Comparison of ENCODE assay signal across 11 mouse cellular contexts in the genomic region with DNA sequence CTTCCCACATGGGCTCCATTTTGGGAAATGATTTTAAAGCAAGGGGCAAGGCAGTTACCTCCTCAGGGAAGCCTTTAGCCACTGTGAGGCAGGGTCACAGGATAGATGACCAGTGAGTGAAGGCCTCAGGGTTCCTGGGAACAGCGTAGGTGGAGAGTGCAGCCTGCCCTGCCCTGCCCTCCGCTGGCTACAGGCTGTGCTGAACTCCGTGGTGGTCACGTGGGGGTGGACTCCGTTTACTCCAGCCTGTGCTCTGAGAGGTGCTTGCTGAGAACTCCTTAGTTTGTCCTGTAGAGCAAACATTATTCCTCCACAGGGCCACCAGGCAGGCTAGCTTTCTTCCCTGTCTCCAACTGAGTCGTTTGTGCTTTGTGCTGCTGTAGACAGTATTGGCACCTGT. TPM values are rescaled to one million over a fixed set of nuclear protein-coding genes. Genes with fewer than 3 reads are reported as not detected.
A peak's percentile ranks its signal among the peaks of the same experiment; 100 is the strongest.
DNase-seq lines count a peak whose midpoint lies in the region; ATAC-seq and TF ChIP-seq lines count a peak whose summit lies in the region.
"Had no signal": no experiment of that assay in that cellular context is flagged by ENCODE, and none has a peak within 500 bp of the region (broad histone marks: within the 10 kb centered on the region; RNA-seq: fewer than 3 reads in every experiment).

No protein-coding gene starts in this region.

- H3K27ac ChIP-seq in midbrain, embryonic 13.5 days, result no peak overlapping the region
- no peak overlapping the region for H3K27ac ChIP-seq in midbrain, embryonic 16.5 days (ENCODE audit: low read length)
- H3K27ac ChIP-seq in stomach, postnatal 0 days (replicated peaks), result no peak overlapping the region
- H3K27ac ChIP-seq: forebrain, embryonic 10.5 days; hindbrain, embryonic 14.5 days had no signal

- peak; percentile 38; the same call in 1 of the 2 replicates for TF ChIP-seq POLR2A in lung, adult 2 months (IDR thresholded peaks at IDR 0.05; ENCODE audit: borderline replicate concordance, extremely low read depth, low read depth, low read length)

- H3K4me3 ChIP-seq in midbrain, embryonic 13.5 days (replicated peaks), result no peak overlapping the region
- H3K4me3 ChIP-seq in midbrain, embryonic 16.5 days (ENCODE audit: low read depth, low read length), result no peak overlapping the region
- peak overlapping the region; percentile 73 for H3K4me3 ChIP-seq in lung, adult 2 months (replicated peaks; ENCODE audit: extremely low read depth, low read depth, low read length)
- no peak overlapping the region for H3K4me3 ChIP-seq in stomach, postnatal 0 days (ENCODE audit: low read depth, low read length)

- no peak; the same call in 1 of the 2 replicates for TF ChIP-seq CTCF in lung, adult 2 months (IDR thresholded peaks at IDR 0.05; ENCODE audit: insufficient read depth, low read length)
- TF ChIP-seq CTCF in stomach, postnatal 0 days (IDR thresholded peaks at IDR 0.05; ENCODE audit: low read depth), result no peak

- no peak overlapping the region for H3K9ac ChIP-seq in midbrain, embryonic 13.5 days (replicated peaks)
- no peak overlapping the region for H3K9ac ChIP-seq in midbrain, embryonic 16.5 days (ENCODE audit: low read depth, low read length)
- H3K9ac ChIP-seq in stomach, postnatal 0 days (ENCODE audit: low read length), result no peak overlapping the region
- H3K9ac ChIP-seq: hindbrain, embryonic 14.5 days had no signal

- intact Hi-C loops in heart, postnatal 14 days (cut with DNase I), result no loop called here

- no peaks in the 10 kb centered on the region for H3K36me3 ChIP-seq in midbrain, embryonic 13.5 days
- H3K36me3 ChIP-seq in midbrain, embryonic 16.5 days (ENCODE audit: control insufficient read depth, insufficient read depth, low read length), result no peaks in the 10 kb centered on the region
- no peaks in the 10 kb centered on the region for H3K36me3 ChIP-seq in stomach, postnatal 0 days (ENCODE audit: control insufficient read depth, insufficient read depth, low read length)
- H3K36me3 ChIP-seq: forebrain, embryonic 10.5 days had no signal

- H3K9me3 ChIP-seq in midbrain, embryonic 13.5 days, result no peaks in the 10 kb centered on the region
- H3K9me3 ChIP-seq in midbrain, embryonic 16.5 days (replicated peaks; ENCODE audit: control insufficient read depth, low read length, poor library complexity, severe bottlenecking), result no peaks in the 10 kb centered on the region
- H3K9me3 ChIP-seq in stomach, postnatal 0 days (ENCODE audit: control insufficient read depth, low read length), result no peaks in the 10 kb centered on the region
- H3K9me3 ChIP-seq: forebrain, embryonic 10.5 days had no signal

- peaks cover 10% of the 10 kb centered on the region for H3K4me1 ChIP-seq in midbrain, embryonic 13.5 days (replicated peaks)
- peaks cover 7% of the 10 kb centered on the region; the same call in 1 of the 2 replicates for H3K4me1 ChIP-seq in midbrain, embryonic 16.5 days (ENCODE audit: control insufficient read depth, insufficient read depth, low read length)
- 0 out of 2 replicates have a peak, but pooled peaks cover 3% of the 10 kb centered on the region for H3K4me1 ChIP-seq in lung, adult 2 months (ENCODE audit: control insufficient read depth, insufficient read depth, low read length)
- H3K4me1 ChIP-seq in stomach, postnatal 0 days (replicated peaks; ENCODE audit: control insufficient read depth, insufficient read depth), result no peaks in the 10 kb centered on the region

- ATAC-seq in midbrain, embryonic 13.5 days, result 0 out of 2 replicates have a peak, but pooled peaks have one; percentile 17
- no peak for ATAC-seq in midbrain, embryonic 16.5 days
- ATAC-seq in stomach, postnatal 0 days (ENCODE audit: low FRiP score, low TSS enrichment), result peak; percentile 61; the same call in 1 of the 2 replicates

- H3K27me3 ChIP-seq in midbrain, embryonic 13.5 days, result peaks cover 24% of the 10 kb centered on the region
- H3K27me3 ChIP-seq in midbrain, embryonic 16.5 days (ENCODE audit: control insufficient read depth, insufficient read depth, low read depth, low read length), result peaks cover 6% of the 10 kb centered on the region
- no peaks in the 10 kb centered on the region for H3K27me3 ChIP-seq in stomach, postnatal 0 days (ENCODE audit: control insufficient read depth, insufficient read depth, low read length)

- DNase-seq in kidney, postnatal 10 days, result peak; percentile 47
- DNase-seq in lung, adult 2 months, result peak; percentile 31
- DNase-seq in stomach, postnatal 0 days (ENCODE audit: low spot score), result peak; percentile 21
- DNase-seq in heart, postnatal 14 days, result no peak
- no peak for DNase-seq in spleen, postnatal 10 days (ENCODE audit: low spot score in 2 of 2)
- DNase-seq in layer of hippocampus, postnatal 36 days, result no peak

- 16% methylated on average over 6 of the region's 6 CpGs for WGBS in midbrain, embryonic 13.5 days
- WGBS in midbrain, embryonic 16.5 days, result 12% methylated on average over 6 of the region's 6 CpGs
- 40% methylated on average over 6 of the region's 6 CpGs for WGBS in lung, adult 2 months
- WGBS in stomach, postnatal 0 days, result 40% methylated on average over 6 of the region's 6 CpGs

- TF ChIP-seq EP300 in stomach, postnatal 0 days (optimal IDR thresholded peaks at IDR 0.05), result no peak

- H3K4me2 ChIP-seq in midbrain, embryonic 13.5 days (replicated peaks), result no peak overlapping the region
- no peak overlapping the region for H3K4me2 ChIP-seq in midbrain, embryonic 16.5 days (ENCODE audit: low read length)
- H3K4me2 ChIP-seq in stomach, postnatal 0 days (replicated peaks; ENCODE audit: low read depth), result no peak overlapping the region

RNA-seq across cellular contexts. Expression of gene Slc34a2, which starts 10.1 kb away (rescaled TPM):
- 0.04 TPM in 1 of 2 replicates, not detected in the other for polyA plus RNA-seq in midbrain, embryonic 13.5 days (2015; fragmentation: Nextera tagmentation; extraction: Ambion mirVana)
- polyA plus RNA-seq in midbrain, embryonic 16.5 days (2015; fragmentation: Nextera tagmentation; extraction: Ambion mirVana), result 0.07 and 0.15 TPM in 2 replicates
- polyA plus RNA-seq in lung, adult 2 months (2012; rRNA removed), result 1,059 and 1,222 TPM in 2 replicates
- 0.69 and 0.87 TPM in 2 replicates for polyA plus RNA-seq in stomach, postnatal 0 days (2015; fragmentation: Nextera tagmentation; extraction: Ambion mirVana)
- under 1 TPM in 1 of 2 experiments, not detected in 1; 0.05 TPM for total RNA-seq in heart, postnatal 14 days (2021)
- not detected for total RNA-seq in layer of hippocampus, postnatal 36 days (2021)
- total RNA-seq: common myeloid progenitor, adult 5-6 weeks had no signal
- polyA plus RNA-seq: forebrain, embryonic 10.5 days had no signal

Comparison
In these comparisons a context has a peak if more than half of its experiments do, and no peak if none do; other contexts are left out.
1. DNase-seq: peak in kidney, postnatal 10 days (single experiment), lung, adult 2 months (single experiment) and stomach, postnatal 0 days (single experiment); none in heart, postnatal 14 days (0 of 2), spleen, postnatal 10 days (0 of 2) and layer of hippocampus, postnatal 36 days (0 of 2).
2. RNA of gene Slc34a2, which starts 10.1 kb away (polyA plus RNA-seq): 1,059 to 1,222 TPM in lung, adult 2 months; 0.69 to 0.87 TPM in stomach, postnatal 0 days, 0.07 to 0.15 TPM in midbrain, embryonic 16.5 days and 0.04 TPM in midbrain, embryonic 13.5 days; every median in the first group is over 100 times any median in the second.